Mouse (Mus musculus) forebrain, embryonic 16.5 days (tissue): ENCODE data around the gene Btbd8. TPM values are rescaled to one million over a fixed set of nuclear protein-coding genes. Genes with fewer than 3 reads are reported as not detected.

Source experiments
- polyA plus RNA-seq: library from polyadenylated mRNA; unstranded; fragments of >200 nt; fragmentation: Nextera tagmentation; extraction: Ambion mirVana; gene quantifications from 2 replicates; pipeline ENCODE4 v1.2.1, GENCODE M21; 2015

Btbd8 gene
- polyA plus RNA-seq, 1 experiment from 2014 or later: 31.5 TPM

Other genes starting within 250 kb of the Btbd8 start
- gene Tgfbr3, start 148.4 kb upstream of the Btbd8 start, polyA plus RNA-seq: 2.2 and 4.0 TPM in 2 replicates
- 1.3 and 2.0 TPM in 2 replicates for gene Brdt, start 106.8 kb upstream of the Btbd8 start, polyA plus RNA-seq
- gene Ephx4, start 35.3 kb upstream of the Btbd8 start, polyA plus RNA-seq: 8.0 and 10.5 TPM in 2 replicates
- not detected in 2 replicates for gene Lpcat2b, start 6.4 kb upstream of the Btbd8 start, polyA plus RNA-seq
- gene Gm42669, start 69.6 kb downstream of the Btbd8 start, polyA plus RNA-seq: 0.32 and 0.68 TPM in 2 replicates
- 0.22 and 0.25 TPM in 2 replicates for gene 1700028K03Rik, start 96.7 kb downstream of the Btbd8 start, polyA plus RNA-seq
- 22.2 and 24.8 TPM in 2 replicates for gene Rpap2, start 159.4 kb downstream of the Btbd8 start, polyA plus RNA-seq
- gene Glmn, start 159.9 kb downstream of the Btbd8 start, polyA plus RNA-seq: 33.2 and 34.1 TPM in 2 replicates